Mouse (Mus musculus) liver, embryonic 14.5 days (tissue): Measurements from ENCODE around the gene Mctp1. TPM values are rescaled to one million over a fixed set of nuclear protein-coding genes. Genes with fewer than 3 reads are reported as not detected.
A peak's percentile ranks its signal among the peaks of the same experiment; 100 is the strongest.

Source experiments
- ATAC-seq: fragments of 200-750 bp; cut with Nextera tagmentation; 2 replicates; pipeline ENCODE4 v1.8.0; 2017; ENCODE audit warnings: moderate number of reproducible peaks, mild to moderate bottlenecking, moderate library complexity; ENCODE audit not compliant: insufficient read depth
- DNase-seq, 3 experiments: peaks; one replicate each; pipeline ENCODE4 v3.0.0-alpha.2; 2012 to 2013; ENCODE audit warnings: low read depth in 3 of 3, low spot score in 3 of 3
- H3K27ac ChIP-seq: fragments of 300-500 bp; sonication (generic); 2 replicates; pipeline ENCODE4 v1.5.1; 2014; ENCODE audit warnings: moderate library complexity, mild to moderate bottlenecking, control low read depth, inconsistent platforms
- H3K27me3 ChIP-seq: fragments of 300-500 bp; sonication (generic); 2 replicates; pipeline ENCODE4 v1.6.1; 2014; ENCODE audit warnings: mild to moderate bottlenecking, low read length, moderate library complexity; ENCODE audit not compliant: control insufficient read depth, insufficient read depth
- H3K36me3 ChIP-seq: fragments of 300-500 bp; sonication (generic); replicated peaks from 2 replicates; pipeline ENCODE4 v1.6.1; 2014; ENCODE audit warnings: low read depth; ENCODE audit not compliant: control insufficient read depth, insufficient read depth
- H3K4me1 ChIP-seq, 2 experiments: fragments of 200-500 bp in 1 of 2; fragments of 300-500 bp in 1 of 2; sonication (generic) in 1 of 2; replicated peaks; 2 replicates each; pipeline ENCODE4 v1.6.1; 2012 to 2014; ENCODE audit warnings: antibody characterized with exemption in 1 of 2, inconsistent platforms in 1 of 2, low read length in 1 of 2; ENCODE audit not compliant: control insufficient read depth in 2 of 2, insufficient read depth in 2 of 2
- H3K4me2 ChIP-seq: fragments of 300-500 bp; sonication (generic); 2 replicates; pipeline ENCODE4 v1.6.1; 2014; ENCODE audit warnings: low read depth, mild to moderate bottlenecking, control low read depth, moderate library complexity
- H3K4me3 ChIP-seq, 2 experiments: fragments of 200-500 bp in 1 of 2; fragments of 300-500 bp in 1 of 2; sonication (generic) in 1 of 2; 2 replicates each; pipeline ENCODE4 v1.5.1; 2012 to 2014; ENCODE audit warnings: low read depth in 2 of 2, low read length in 2 of 2, mild to moderate bottlenecking in 2 of 2, control low read depth in 1 of 2, inconsistent platforms in 1 of 2, moderate library complexity in 1 of 2; ENCODE audit not compliant: insufficient read depth in 1 of 2
- H3K9ac ChIP-seq: fragments of 300-500 bp; sonication (generic); replicated peaks from 2 replicates; pipeline ENCODE4 v1.6.1; 2014; ENCODE audit warnings: mild to moderate bottlenecking, control low read depth, moderate library complexity
- H3K9me3 ChIP-seq: fragments of 300-500 bp; sonication (generic); 2 replicates; pipeline ENCODE4 v1.6.1; 2016; ENCODE audit warnings: low read length, mixed read lengths; ENCODE audit not compliant: control insufficient read depth
- CTCF ChIP-seq: IDR thresholded peaks from 2 replicates; pipeline ENCODE4 v1.5.1; 2016; ENCODE audit warnings: antibody characterized with exemption, low read depth, control low read depth
- EP300 ChIP-seq: IDR thresholded peaks from 2 replicates; pipeline ENCODE4 v1.6.1; 2016; ENCODE audit warnings: antibody characterized with exemption, low read depth
- WGBS: fragments of 180-500 bp; shearing (Covaris S2); extraction: QIAGEN DNeasy Blood & Tissue Kit; methylation state at CpG from one replicate; pipeline ENCODE4 v1.1.7; 2014; ENCODE audit not compliant: insufficient replicate concordance; 5-methylcytosine and 5-hydroxymethylcytosine counted together
- polyA plus RNA-seq, 2 experiments: library from polyadenylated mRNA; depleted of rRNA in 1 of 2; stranded (reverse) in 1 of 2; unstranded in 1 of 2; fragments of >200 nt; fragmentation: Nextera tagmentation in 1 of 2; extraction: Ambion mirVana in 1 of 2; gene quantifications; 2 replicates each; pipeline versions ENCODE4 v1.2.1 to v1.2.3; 2012 to 2014

Gene Mctp1
- polyA plus RNA-seq, 2 experiments: 0.50 to 0.99 TPM

GRCm38 (mm10) chr13:76620111-76620510 is 235.8 kb downstream of the Mctp1 start:
- Histone ChIP-seq H3K27ac (no peak overlapping the region), H3K9me3 (no peaks in the 10 kb centered on the region), H3K9ac (no peak overlapping the region), H3K4me3 (no peak overlapping the region), H3K4me1 (no peaks in the 10 kb centered on the region), H3K36me3 (no peaks in the 10 kb centered on the region), H3K27me3 (no peaks in the 10 kb centered on the region), H3K4me2 (no peak overlapping the region)
- TF ChIP-seq EP300 (no peak), CTCF (no peak)
- no peak for ATAC-seq
- DNase-seq: no peak

GRCm38 (mm10) chr13:76620525-76620924 is 236.2 kb downstream of the Mctp1 start:
- H3K4me2 ChIP-seq: no peak overlapping the region
- H3K36me3 ChIP-seq: no peaks in the 10 kb centered on the region
- no peaks in the 10 kb centered on the region for H3K9me3 ChIP-seq
- ATAC-seq: no peak
- H3K4me1 ChIP-seq: no peaks in the 10 kb centered on the region
- no peak overlapping the region for H3K27ac ChIP-seq
- no peak overlapping the region for H3K9ac ChIP-seq
- WGBS: 21% methylated on average over 1 of the region's 1 CpGs
- H3K27me3 ChIP-seq: no peaks in the 10 kb centered on the region
- no peak for DNase-seq
- TF ChIP-seq CTCF: no peak
- no peak for TF ChIP-seq EP300
- H3K4me3 ChIP-seq: no peak overlapping the region

GRCm38 (mm10) chr13:76633707-76634106 is 249.4 kb downstream of the Mctp1 start:
- no peaks in the 10 kb centered on the region for H3K36me3 ChIP-seq
- no peaks in the 10 kb centered on the region for H3K4me1 ChIP-seq
- ATAC-seq (no peak), DNase-seq (no peak)
- H3K4me2 ChIP-seq: no peak overlapping the region
- TF ChIP-seq CTCF (no peak), EP300 (no peak)
- no peak overlapping the region for H3K9ac ChIP-seq
- no peaks in the 10 kb centered on the region for H3K9me3 ChIP-seq
- 29% methylated on average over 1 of the region's 1 CpGs for WGBS
- no peak overlapping the region for H3K27ac ChIP-seq
- H3K27me3 ChIP-seq: no peaks in the 10 kb centered on the region
- H3K4me3 ChIP-seq: no peak overlapping the region

DNA sequence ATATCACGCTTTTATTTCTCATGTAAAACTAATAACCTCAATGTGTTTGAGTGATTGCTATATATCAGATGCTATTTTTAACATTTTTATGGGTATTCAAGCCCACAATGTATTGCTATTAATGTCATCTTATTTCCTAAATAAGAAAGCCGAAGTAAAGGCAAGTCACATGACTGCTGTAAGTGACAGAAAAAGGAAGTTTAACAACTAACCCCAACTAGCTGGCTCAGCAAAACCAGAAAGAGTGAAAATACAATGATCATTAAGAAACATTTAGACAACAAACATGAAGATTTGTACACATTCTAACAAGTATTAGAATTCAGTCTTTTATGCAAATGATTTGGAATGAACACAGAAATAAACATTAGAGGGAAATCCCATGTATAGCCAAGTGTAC is 253.9 kb downstream of the Mctp1 start:
- Histone ChIP-seq H3K9ac (no peak overlapping the region), H3K9me3 (no peaks in the 10 kb centered on the region), H3K27me3 (no peaks in the 10 kb centered on the region), H3K27ac (no peak overlapping the region), H3K36me3 (no peaks in the 10 kb centered on the region), H3K4me2 (no peak overlapping the region), H3K4me1 (no peaks in the 10 kb centered on the region), H3K4me3 (no peak overlapping the region)
- no peak for DNase-seq
- WGBS: 39% methylated on average over 2 of the region's 2 CpGs
- no peak for TF ChIP-seq EP300
- TF ChIP-seq CTCF: no peak
- ATAC-seq: no peak

GRCm38 (mm10) chr13:76659523-76659922 is 275.2 kb downstream of the Mctp1 start:
- Histone ChIP-seq H3K27me3 (no peaks in the 10 kb centered on the region), H3K27ac (no peak overlapping the region), H3K4me1 (no peaks in the 10 kb centered on the region), H3K4me2 (no peak overlapping the region), H3K36me3 (no peaks in the 10 kb centered on the region), H3K9me3 (no peaks in the 10 kb centered on the region), H3K9ac (no peak overlapping the region), H3K4me3 (no peak overlapping the region)
- no peak for DNase-seq
- TF ChIP-seq CTCF (no peak), EP300 (no peak)
- ATAC-seq: no peak

DNA sequence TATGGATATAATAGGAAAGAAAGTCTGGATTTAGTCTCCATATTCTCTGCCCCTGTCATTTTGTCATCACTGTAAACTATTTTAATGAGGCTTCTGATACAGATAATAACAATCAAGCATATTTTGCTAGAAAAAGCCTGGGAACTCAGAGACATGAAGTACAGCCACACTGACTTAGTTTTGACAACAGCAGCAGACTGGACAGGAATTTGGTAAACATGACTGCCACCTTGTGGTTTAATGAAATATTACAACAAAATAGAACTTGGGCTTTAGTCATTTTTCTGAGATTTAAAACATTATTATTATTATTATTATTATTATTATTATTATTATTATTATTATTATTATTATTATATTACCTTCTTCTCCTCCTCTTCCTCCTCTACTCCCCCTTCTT is 297.0 kb downstream of the Mctp1 start:
- ATAC-seq (no peak), DNase-seq (peak in 1 of 3 experiments; percentile 11)
- Histone ChIP-seq H3K9me3 (no peaks in the 10 kb centered on the region), H3K4me2 (no peak overlapping the region), H3K9ac (no peak overlapping the region), H3K4me1 (no peaks in the 10 kb centered on the region), H3K27me3 (no peaks in the 10 kb centered on the region), H3K4me3 (no peak overlapping the region), H3K36me3 (no peaks in the 10 kb centered on the region), H3K27ac (no peak overlapping the region)
- no peak for TF ChIP-seq EP300
- peak; percentile 46 for TF ChIP-seq CTCF
